Mouse (Mus musculus): Measurements from ENCODE around the gene Nup205.

GRCm38 (mm10) chr6:35255017-35255416 is 77.8 kb downstream of the Nup205 start:
- TF ChIP-seq HCFC1 (IDR thresholded peaks at IDR 0.05; ENCODE audit: borderline replicate concordance, insufficient read depth, low read length) (no peak), ZC3H11A (IDR thresholded peaks at IDR 0.05; ENCODE audit: borderline replicate concordance, low read depth, low read length) (no peak), ZNF384 (IDR thresholded peaks at IDR 0.05; ENCODE audit: low read depth, low read length) (no peak), MAFK (IDR thresholded peaks at IDR 0.05; ENCODE audit: insufficient read depth, low read depth, low read length) (no peak), CHD2 (IDR thresholded peaks at IDR 0.05; ENCODE audit: low read depth, low read length) (no peak)

Measured in ES-E14 (cell line).